Mouse (Mus musculus) forebrain, embryonic 14.5 days (tissue): Measurements from ENCODE around the gene Baiap2. TPM values are rescaled to one million over a fixed set of nuclear protein-coding genes. Genes with fewer than 3 reads are reported as not detected.

Experiments used
- ATAC-seq: fragments of 200-750 bp; cut with Nextera tagmentation; 2 replicates; pipeline ENCODE4 v1.8.0; 2017; ENCODE audit warnings: mild to moderate bottlenecking, moderate library complexity
- DNase-seq: peaks from one replicate; pipeline ENCODE4 v3.0.0-alpha.2; 2015; ENCODE audit warnings: low spot score
- H3K27ac ChIP-seq: fragments of 300-500 bp; sonication (generic); 2 replicates; pipeline ENCODE4 v1.5.1; 2014; ENCODE audit warnings: low read depth, mild to moderate bottlenecking, control low read depth, low read length, moderate library complexity
- H3K27me3 ChIP-seq: fragments of 300-500 bp; sonication (generic); replicated peaks from 2 replicates; pipeline ENCODE4 v1.6.1; 2014; ENCODE audit warnings: low read length, control low read depth, mixed read lengths; ENCODE audit not compliant: control insufficient read depth, insufficient read depth
- H3K36me3 ChIP-seq: fragments of 300-500 bp; sonication (generic); 2 replicates; pipeline ENCODE4 v1.6.1; 2014; ENCODE audit warnings: low read length, control low read depth; ENCODE audit not compliant: control insufficient read depth, insufficient read depth
- H3K4me1 ChIP-seq: fragments of 300-500 bp; sonication (generic); 2 replicates; pipeline ENCODE4 v1.6.1; 2014; ENCODE audit warnings: antibody characterized with exemption, low read length, control low read depth; ENCODE audit not compliant: control insufficient read depth, insufficient read depth
- H3K4me2 ChIP-seq: fragments of 300-500 bp; sonication (generic); 2 replicates; pipeline ENCODE4 v1.6.1; 2014; ENCODE audit warnings: mild to moderate bottlenecking, control low read depth, low read length
- H3K4me3 ChIP-seq: fragments of 300-500 bp; sonication (generic); 2 replicates; pipeline ENCODE4 v1.5.1; 2014; ENCODE audit warnings: low read depth, low read length, control low read depth
- H3K9ac ChIP-seq: fragments of 300-500 bp; sonication (generic); 2 replicates; pipeline ENCODE4 v1.6.1; 2014; ENCODE audit warnings: mild to moderate bottlenecking, low read length, control low read depth, moderate library complexity
- H3K9me3 ChIP-seq: fragments of 300-500 bp; sonication (generic); replicated peaks from 2 replicates; pipeline ENCODE4 v1.6.1; 2016; ENCODE audit warnings: low read length, control low read depth, mixed read lengths; ENCODE audit not compliant: control insufficient read depth
- WGBS: fragments of 180-500 bp; shearing (Covaris S2); extraction: QIAGEN DNeasy Blood & Tissue Kit; methylation state at CpG from one replicate; pipeline ENCODE4 v1.1.7; 2014; 5-methylcytosine and 5-hydroxymethylcytosine counted together
- polyA plus RNA-seq: library from polyadenylated mRNA; unstranded; fragments of >200 nt; fragmentation: Nextera tagmentation; extraction: Ambion mirVana; gene quantifications from 2 replicates; pipeline ENCODE4 v1.2.1, GENCODE M21; 2014

Baiap2 gene
- polyA plus RNA-seq, 1 experiment from 2014 or later: 18.7 TPM

- H3K4me2 ChIP-seq: peak overlapping the region; percentile 12; the same call in 1 of the 2 replicates
- 63% methylated on average over 19 of the region's 19 CpGs for WGBS
- no peak overlapping the region for H3K4me3 ChIP-seq
- peak overlapping the region; percentile 82 for H3K27ac ChIP-seq
- DNase-seq: no peak
- H3K9ac ChIP-seq: no peak overlapping the region
- no peaks in the 10 kb centered on the region for H3K9me3 ChIP-seq
- peaks cover 33% of the 10 kb centered on the region for H3K4me1 ChIP-seq
- no peak for ATAC-seq
- H3K27me3 ChIP-seq: no peaks in the 10 kb centered on the region
- H3K36me3 ChIP-seq: no peaks in the 10 kb centered on the region
Measured at GRCm38 (mm10) chr11:119937772-119938502, 4.6 kb upstream of the Baiap2 start.

DNA sequence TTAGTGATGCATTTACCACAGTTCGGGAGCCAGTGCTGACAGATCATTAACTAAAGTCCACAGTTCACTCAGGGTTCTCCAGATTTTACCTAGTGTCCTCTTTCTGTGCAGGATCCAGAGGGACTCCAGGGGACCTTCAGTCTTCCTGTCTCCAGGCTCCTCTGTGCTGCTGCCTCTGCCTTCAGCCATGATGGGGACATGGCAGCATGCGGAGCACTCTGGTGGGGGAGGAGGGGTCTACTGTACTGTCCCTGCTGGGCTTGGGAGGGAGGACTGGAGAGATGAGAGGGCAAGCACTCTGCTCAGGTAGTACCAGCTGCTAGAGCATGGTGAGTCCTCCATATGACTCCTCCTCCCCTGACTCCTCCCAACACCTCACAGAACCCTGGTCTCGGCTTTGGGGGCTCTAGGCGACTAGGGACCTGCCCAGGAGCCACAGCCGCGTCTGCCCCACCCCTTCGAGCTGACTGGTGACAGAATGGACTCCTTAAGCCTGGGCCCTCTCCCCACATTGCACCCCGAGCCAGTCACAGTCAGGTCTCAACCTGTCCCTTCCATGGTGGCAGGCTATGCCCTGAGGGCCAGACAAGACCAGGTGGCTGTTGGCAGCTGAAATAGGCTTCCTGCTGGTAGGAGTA is 3.4 kb upstream of the Baiap2 start:
- H3K4me1 ChIP-seq: peaks cover 38% of the 10 kb centered on the region
- H3K27me3 ChIP-seq: no peaks in the 10 kb centered on the region
- no peak overlapping the region for H3K4me3 ChIP-seq
- 52% methylated on average over 8 of the region's 8 CpGs for WGBS
- peak overlapping the region; percentile 21; the same call in 1 of the 2 replicates for H3K9ac ChIP-seq
- ATAC-seq: no peak
- H3K36me3 ChIP-seq: no peaks in the 10 kb centered on the region
- no peak for DNase-seq
- H3K4me2 ChIP-seq: peak overlapping the region; percentile 9; the same call in 1 of the 2 replicates
- peak overlapping the region; percentile 22 for H3K27ac ChIP-seq
- H3K9me3 ChIP-seq: no peaks in the 10 kb centered on the region

- no peak for ATAC-seq
- peaks cover 40% of the 10 kb centered on the region for H3K4me1 ChIP-seq
Measured at GRCm38 (mm10) chr11:119939711-119940106, 2.9 kb upstream of the Baiap2 start.

DNA sequence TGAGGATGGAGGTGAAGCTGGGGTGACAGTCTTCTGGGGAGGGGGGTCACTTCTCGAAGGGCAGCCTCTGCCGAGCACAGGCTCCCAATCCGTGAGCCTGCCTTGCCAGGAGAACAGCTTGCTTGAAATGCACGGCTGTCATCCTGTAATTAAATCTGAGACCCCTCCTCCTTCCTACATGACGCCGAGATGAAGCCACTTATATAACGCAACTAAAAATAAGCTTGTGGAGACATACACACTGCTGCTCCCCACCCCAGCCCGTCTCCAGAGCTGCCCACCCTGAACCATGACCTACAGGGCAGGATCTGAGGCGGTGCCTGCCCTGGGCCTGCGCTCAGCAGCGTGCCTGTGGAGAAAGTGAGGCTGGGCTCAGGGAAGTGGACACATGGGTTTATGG is 2.4 kb upstream of the Baiap2 start:
- peak overlapping the region; percentile 17; the same call in 1 of the 2 replicates for H3K9ac ChIP-seq
- no peak overlapping the region for H3K4me3 ChIP-seq
- peaks cover 40% of the 10 kb centered on the region for H3K4me1 ChIP-seq
- H3K36me3 ChIP-seq: no peaks in the 10 kb centered on the region
- peak; percentile 75 for DNase-seq
- ATAC-seq: no peak
- no peaks in the 10 kb centered on the region for H3K9me3 ChIP-seq
- H3K27ac ChIP-seq: peak overlapping the region; percentile 80
- H3K4me2 ChIP-seq: peak overlapping the region; percentile 39
- no peaks in the 10 kb centered on the region for H3K27me3 ChIP-seq
- 61% methylated on average over 11 of the region's 11 CpGs for WGBS

More at GRCm38 (mm10) chr11:119939711-119940106, 2.9 kb upstream of the Baiap2 start:
- 71% methylated on average over 4 of the region's 4 CpGs for WGBS
- Histone ChIP-seq H3K27ac (peak overlapping the region; percentile 22), H3K4me3 (no peak overlapping the region), H3K36me3 (no peaks in the 10 kb centered on the region), H3K9me3 (no peaks in the 10 kb centered on the region), H3K9ac (peak overlapping the region; percentile 21; the same call in 1 of the 2 replicates), H3K4me2 (peak overlapping the region; percentile 9; the same call in 1 of the 2 replicates), H3K27me3 (no peaks in the 10 kb centered on the region)
- DNase-seq: no peak

GRCm38 (mm10) chr11:119941794-119942193 is 769 bp upstream of the Baiap2 start:
- DNase-seq: peak; percentile 27
- no peaks in the 10 kb centered on the region for H3K27me3 ChIP-seq
- H3K4me1 ChIP-seq: peaks cover 27% of the 10 kb centered on the region
- peak overlapping the region; percentile 97 for H3K4me2 ChIP-seq
- peak overlapping the region; percentile 82 for H3K27ac ChIP-seq
- H3K4me3 ChIP-seq: peak overlapping the region; percentile 70
- no peaks in the 10 kb centered on the region for H3K9me3 ChIP-seq
- H3K36me3 ChIP-seq: no peaks in the 10 kb centered on the region
- no peak for ATAC-seq
- H3K9ac ChIP-seq: peak overlapping the region; percentile 71
- WGBS: 2% methylated on average over 8 of the region's 8 CpGs

- H3K4me3 ChIP-seq: peak overlapping the region; percentile 70
- no peaks in the 10 kb centered on the region for H3K36me3 ChIP-seq
- H3K27me3 ChIP-seq: no peaks in the 10 kb centered on the region
- H3K27ac ChIP-seq: peak overlapping the region; percentile 82
- ATAC-seq: peak; percentile 53
- under 1% methylated on average over 40 of the region's 43 CpGs for WGBS
- H3K4me1 ChIP-seq: peaks cover 27% of the 10 kb centered on the region
- peak overlapping the region; percentile 71 for H3K9ac ChIP-seq
- peak; percentile 58 for DNase-seq
- H3K9me3 ChIP-seq: no peaks in the 10 kb centered on the region
- H3K4me2 ChIP-seq: peak overlapping the region; percentile 97
Measured at GRCm38 (mm10) chr11:119942201-119942726, 299 bp upstream of the Baiap2 start.

GRCm38 (mm10) chr11:119943428-119943988 is 945 bp downstream of the Baiap2 start:
- H3K27ac ChIP-seq: no peak overlapping the region

DNA sequence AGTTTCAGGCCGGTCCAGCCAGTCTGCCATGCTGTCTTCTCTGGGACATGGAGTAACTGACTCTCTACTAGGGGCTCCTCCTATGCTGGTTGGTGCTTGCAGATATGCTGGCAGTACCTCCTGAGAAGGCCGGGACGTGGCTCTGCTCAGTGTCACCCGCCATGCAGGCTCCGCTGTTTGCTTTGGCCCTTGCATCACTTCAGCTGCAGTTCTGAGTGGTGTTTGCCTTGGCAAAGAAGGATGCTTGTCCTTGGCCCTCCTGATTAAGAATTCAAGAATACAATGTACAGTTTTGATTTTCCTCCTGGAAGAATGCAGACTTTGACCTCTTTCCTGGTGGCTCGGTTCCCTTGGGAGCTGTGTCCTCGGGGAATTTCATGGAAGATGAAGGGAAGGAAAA is 2.8 kb downstream of the Baiap2 start:
- H3K36me3 ChIP-seq: no peaks in the 10 kb centered on the region
- ATAC-seq (no peak), DNase-seq (no peak)
- no peak overlapping the region for H3K4me3 ChIP-seq
- H3K4me2 ChIP-seq: no peak overlapping the region
- WGBS: 92% methylated on average over 7 of the region's 7 CpGs
- H3K4me1 ChIP-seq: peaks cover 19% of the 10 kb centered on the region
- H3K27me3 ChIP-seq: no peaks in the 10 kb centered on the region
- no peaks in the 10 kb centered on the region for H3K9me3 ChIP-seq
- no peak overlapping the region for H3K27ac ChIP-seq
- H3K9ac ChIP-seq: no peak overlapping the region

More at GRCm38 (mm10) chr11:119943428-119943988, 945 bp downstream of the Baiap2 start:
- Histone ChIP-seq H3K4me1 (peaks cover 27% of the 10 kb centered on the region), H3K9ac (peak overlapping the region; percentile 81), H3K27me3 (no peaks in the 10 kb centered on the region), H3K4me3 (peak overlapping the region; percentile 70), H3K4me2 (peak overlapping the region; percentile 97), H3K36me3 (no peaks in the 10 kb centered on the region), H3K9me3 (no peaks in the 10 kb centered on the region)
- 6% methylated on average over 32 of the region's 32 CpGs for WGBS
- peak; percentile 27 for DNase-seq
- ATAC-seq: peak; percentile 21
